Mouse (Mus musculus): ENCODE measurements around the gene Mcrs1. TPM values are rescaled to one million over a fixed set of nuclear protein-coding genes. Genes with fewer than 3 reads are reported as not detected.

Mcrs1 gene
- total RNA-seq, 1 experiment: 127 TPM

DNA sequence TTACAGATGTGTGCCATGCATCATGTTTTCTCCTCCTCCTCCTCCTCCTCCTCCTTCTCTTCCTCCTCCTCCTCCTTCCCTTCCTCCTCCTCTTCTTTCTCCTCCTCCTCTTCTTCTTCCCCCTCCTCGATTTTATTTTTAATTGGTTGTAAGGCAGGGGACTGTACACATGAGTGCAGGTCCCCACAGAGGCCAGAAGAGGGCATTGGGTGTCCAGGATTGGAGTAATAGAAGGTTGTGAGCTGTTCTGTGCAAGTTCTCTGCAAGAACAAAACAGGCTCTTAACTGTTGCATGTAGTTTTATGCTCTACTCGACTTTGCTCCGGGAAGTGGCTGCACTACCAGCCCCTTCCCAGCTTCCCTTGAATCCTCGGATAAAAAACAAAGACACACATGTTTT lies 11.6 kb downstream of the Mcrs1 start:
- no peak for DNase-seq (ENCODE audit: low read depth, low spot score)
- Histone ChIP-seq H3K9me3 (ENCODE audit: control insufficient read depth, insufficient read depth, low read depth, low read length) (no peaks in the 10 kb centered on the region), H3K9ac (ENCODE audit: insufficient read depth, low read depth, low read length, poor library complexity, severe bottlenecking) (no peak overlapping the region), H3K4me1 (ENCODE audit: control insufficient read depth in 2 of 2, insufficient read depth in 2 of 2, low read length in 2 of 2, poor library complexity in 1 of 2) (peaks cover 0 to 9% of the 10 kb centered on the region in 2 experiments; a peak in 1 of 4 replicates), H3K27ac (ENCODE audit: insufficient read depth, low read depth, low read length, poor library complexity, severe bottlenecking) (no peak overlapping the region), H3K36me3 (ENCODE audit: control insufficient read depth, insufficient read depth, low read length, poor library complexity, severe bottlenecking) (peaks cover 22% of the 10 kb centered on the region), H3K4me3 (ENCODE audit: insufficient read depth in 1 of 2, low read depth in 1 of 2, low read length in 2 of 2, poor library complexity in 1 of 2, severe bottlenecking in 1 of 2) (no peak overlapping the region)
- TF ChIP-seq CHD2 (IDR thresholded peaks at IDR 0.05; ENCODE audit: low read depth, low read length) (no peak), HCFC1 (IDR thresholded peaks at IDR 0.05; ENCODE audit: borderline replicate concordance, insufficient read depth, low read length) (no peak)
- in situ Hi-C loops (cut with MboI; ENCODE audit: low sequenced_read_pairs in 2 of 2, unreplicated experiment in 2 of 2): no loop called here

DNA sequence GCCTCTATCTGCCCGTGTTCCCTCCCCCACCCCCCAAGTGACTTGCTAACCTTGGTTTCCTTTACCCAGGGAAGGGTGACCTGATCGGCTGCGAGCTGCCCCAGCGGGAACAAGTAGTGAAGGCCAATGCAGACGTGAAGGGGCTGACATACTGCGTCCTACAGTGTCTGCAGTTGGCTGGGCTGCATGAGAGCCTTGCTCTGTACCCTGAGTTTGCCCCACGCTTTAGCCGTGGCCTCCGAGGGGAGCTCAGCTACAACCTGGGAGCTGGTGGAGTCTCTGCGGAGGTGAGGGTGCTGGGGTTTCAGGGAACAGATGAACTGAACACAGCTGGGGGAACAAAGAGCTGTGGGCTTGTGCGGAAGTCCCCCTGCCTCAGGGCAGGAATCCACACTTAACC lies 13.8 kb downstream of the Mcrs1 start:
- H3K9ac ChIP-seq (ENCODE audit: insufficient read depth, low read depth, low read length, poor library complexity, severe bottlenecking): no peak overlapping the region
- H3K4me1 ChIP-seq (ENCODE audit: control insufficient read depth in 2 of 2, insufficient read depth in 2 of 2, low read length in 2 of 2, poor library complexity in 1 of 2): peaks cover 0 to 9% of the 10 kb centered on the region in 2 experiments; a peak in 2 of 4 replicates
- no peak overlapping the region for H3K27ac ChIP-seq (ENCODE audit: insufficient read depth, low read depth, low read length, poor library complexity, severe bottlenecking)
- no peaks in the 10 kb centered on the region for H3K9me3 ChIP-seq (ENCODE audit: control insufficient read depth, insufficient read depth, low read depth, low read length)
- no peak overlapping the region for H3K4me3 ChIP-seq (ENCODE audit: insufficient read depth in 1 of 2, low read depth in 1 of 2, low read length in 2 of 2, poor library complexity in 1 of 2, severe bottlenecking in 1 of 2)
- H3K36me3 ChIP-seq (ENCODE audit: control insufficient read depth, insufficient read depth, low read length, poor library complexity, severe bottlenecking): peaks cover 4% of the 10 kb centered on the region; the same call in 1 of the 2 replicates
- in situ Hi-C loops (cut with MboI; ENCODE audit: low sequenced_read_pairs in 2 of 2, unreplicated experiment in 2 of 2): no loop called here
- TF ChIP-seq HCFC1 (IDR thresholded peaks at IDR 0.05; ENCODE audit: borderline replicate concordance, insufficient read depth, low read length): no peak
- TF ChIP-seq ZNF384 (IDR thresholded peaks at IDR 0.05; ENCODE audit: low read depth, low read length): no peak
- no peak for TF ChIP-seq CHD2 (IDR thresholded peaks at IDR 0.05; ENCODE audit: low read depth, low read length)
- no peak for TF ChIP-seq MAFK (IDR thresholded peaks at IDR 0.05; ENCODE audit: insufficient read depth, low read depth, low read length)
- no peak for TF ChIP-seq ZC3H11A (IDR thresholded peaks at IDR 0.05; ENCODE audit: borderline replicate concordance, low read depth, low read length)
- DNase-seq (ENCODE audit: low read depth, low spot score): no peak

DNA sequence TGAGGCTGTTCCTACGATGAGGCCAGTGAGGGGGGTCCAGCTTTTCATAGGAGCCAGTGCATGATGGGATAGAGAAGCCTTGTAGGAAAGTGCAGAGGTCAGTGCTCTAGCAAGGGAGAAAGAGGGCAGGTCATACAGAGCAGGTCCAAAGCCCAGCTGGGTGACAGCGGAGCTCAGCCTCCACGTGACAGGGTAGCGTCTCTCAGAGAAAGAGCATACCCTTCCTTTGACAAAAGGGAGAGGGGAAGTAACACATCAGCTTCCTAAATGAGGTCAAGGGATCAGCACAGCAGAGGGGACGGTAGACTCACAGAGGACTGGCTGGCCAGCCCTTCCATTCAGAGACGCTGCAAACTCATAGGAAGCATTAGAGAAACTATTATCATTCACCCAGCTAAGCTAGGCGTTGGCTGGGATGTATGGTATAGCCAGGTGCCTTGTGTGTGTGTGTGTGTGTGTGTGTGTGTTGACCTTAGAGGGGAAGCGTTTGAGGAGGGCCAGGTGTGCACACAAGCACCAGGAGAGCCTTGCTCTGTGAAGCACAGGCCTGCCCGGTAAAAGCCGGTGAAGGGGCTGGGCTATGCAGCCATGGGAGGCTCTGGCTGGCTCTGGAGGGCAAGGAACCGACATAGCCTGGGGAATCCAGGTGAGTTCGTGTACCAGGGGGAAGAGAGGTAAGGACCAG lies 17.3 kb downstream of the Mcrs1 start:
- in situ Hi-C loops (cut with MboI; ENCODE audit: low sequenced_read_pairs in 2 of 2, unreplicated experiment in 2 of 2): no loop called here
- no peak for DNase-seq (ENCODE audit: low read depth, low spot score)
- Histone ChIP-seq H3K4me3 (ENCODE audit: insufficient read depth in 1 of 2, low read depth in 1 of 2, low read length in 2 of 2, poor library complexity in 1 of 2, severe bottlenecking in 1 of 2) (no peak overlapping the region), H3K27ac (ENCODE audit: insufficient read depth, low read depth, low read length, poor library complexity, severe bottlenecking) (no peak overlapping the region), H3K36me3 (ENCODE audit: control insufficient read depth, insufficient read depth, low read length, poor library complexity, severe bottlenecking) (no peaks in the 10 kb centered on the region), H3K9ac (ENCODE audit: insufficient read depth, low read depth, low read length, poor library complexity, severe bottlenecking) (no peak overlapping the region), H3K4me1 (ENCODE audit: control insufficient read depth in 2 of 2, insufficient read depth in 2 of 2, low read length in 2 of 2, poor library complexity in 1 of 2) (peaks cover 0 to 10% of the 10 kb centered on the region in 2 experiments; a peak in 2 of 4 replicates), H3K9me3 (ENCODE audit: control insufficient read depth, insufficient read depth, low read depth, low read length) (no peaks in the 10 kb centered on the region)
- TF ChIP-seq MAFK (IDR thresholded peaks at IDR 0.05; ENCODE audit: insufficient read depth, low read depth, low read length): no peak
- no peak for TF ChIP-seq ZC3H11A (IDR thresholded peaks at IDR 0.05; ENCODE audit: borderline replicate concordance, low read depth, low read length)
- TF ChIP-seq HCFC1 (IDR thresholded peaks at IDR 0.05; ENCODE audit: borderline replicate concordance, insufficient read depth, low read length): no peak
- no peak for TF ChIP-seq ZNF384 (IDR thresholded peaks at IDR 0.05; ENCODE audit: low read depth, low read length)
- TF ChIP-seq CHD2 (IDR thresholded peaks at IDR 0.05; ENCODE audit: low read depth, low read length): no peak

DNA sequence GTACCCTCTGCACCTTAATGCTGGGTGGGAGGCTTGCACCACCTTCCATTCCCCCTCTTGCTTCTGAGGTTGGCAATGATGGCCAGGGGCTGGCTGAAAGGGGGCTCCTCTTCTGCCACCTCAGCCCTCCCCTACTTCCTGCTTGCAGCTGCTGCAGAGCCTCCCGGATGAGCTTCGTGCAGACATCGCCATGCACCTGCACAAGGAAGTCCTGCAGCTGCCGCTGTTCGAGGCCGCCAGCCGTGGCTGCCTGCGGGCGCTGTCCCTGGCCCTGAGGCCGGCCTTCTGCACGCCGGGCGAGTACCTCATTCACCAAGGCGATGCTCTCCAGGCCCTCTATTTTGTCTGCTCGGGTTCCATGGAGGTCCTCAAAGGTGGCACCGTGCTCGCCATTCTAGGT lies 18.0 kb downstream of the Mcrs1 start:
- Histone ChIP-seq H3K4me1 (ENCODE audit: control insufficient read depth in 2 of 2, insufficient read depth in 2 of 2, low read length in 2 of 2, poor library complexity in 1 of 2) (peaks cover 0 to 13% of the 10 kb centered on the region in 2 experiments; a peak in 2 of 4 replicates), H3K27ac (ENCODE audit: insufficient read depth, low read depth, low read length, poor library complexity, severe bottlenecking) (no peak overlapping the region), H3K4me3 (ENCODE audit: insufficient read depth in 1 of 2, low read depth in 1 of 2, low read length in 2 of 2, poor library complexity in 1 of 2, severe bottlenecking in 1 of 2) (no peak overlapping the region), H3K9ac (ENCODE audit: insufficient read depth, low read depth, low read length, poor library complexity, severe bottlenecking) (no peak overlapping the region), H3K9me3 (ENCODE audit: control insufficient read depth, insufficient read depth, low read depth, low read length) (no peaks in the 10 kb centered on the region), H3K36me3 (ENCODE audit: control insufficient read depth, insufficient read depth, low read length, poor library complexity, severe bottlenecking) (no peaks in the 10 kb centered on the region)
- TF ChIP-seq ZNF384 (IDR thresholded peaks at IDR 0.05; ENCODE audit: low read depth, low read length): no peak
- TF ChIP-seq MAFK (IDR thresholded peaks at IDR 0.05; ENCODE audit: insufficient read depth, low read depth, low read length): no peak
- TF ChIP-seq CHD2 (IDR thresholded peaks at IDR 0.05; ENCODE audit: low read depth, low read length): no peak
- TF ChIP-seq ZC3H11A (IDR thresholded peaks at IDR 0.05; ENCODE audit: borderline replicate concordance, low read depth, low read length): no peak
- no peak for TF ChIP-seq HCFC1 (IDR thresholded peaks at IDR 0.05; ENCODE audit: borderline replicate concordance, insufficient read depth, low read length)
- DNase-seq (ENCODE audit: low read depth, low spot score): no peak
- in situ Hi-C loops (cut with MboI; ENCODE audit: low sequenced_read_pairs in 2 of 2, unreplicated experiment in 2 of 2): no loop called here

All from ES-E14 (cell line).